Mouse (Mus musculus): ENCODE measurements at regions not wholly inside any gene's neighbourhood (a gene's known extent, or its start where the extent isn't known, plus 50 kb on each side); places are given as distances from the start of the nearest gene placed in this dataset.

DNA sequence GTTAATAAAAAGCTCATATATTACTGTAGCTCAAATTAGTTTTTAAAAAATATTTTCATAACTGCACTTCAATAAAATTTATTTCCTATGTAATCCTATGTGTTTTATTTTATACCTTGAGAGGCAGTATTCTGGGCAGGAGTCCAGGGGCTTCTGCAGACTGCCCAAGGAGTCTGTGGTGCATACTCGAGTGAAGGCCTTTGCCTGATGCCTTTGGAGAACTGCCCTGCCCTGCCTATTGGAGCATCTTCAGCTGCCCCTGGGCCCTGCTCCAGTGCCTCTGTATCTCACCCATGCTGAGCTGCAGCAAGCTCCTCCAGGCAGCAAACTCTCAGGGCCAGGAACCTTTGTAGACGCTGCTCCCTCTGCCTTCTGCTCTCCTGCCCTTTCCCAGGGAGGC is 223.7 kb upstream of the Gm4791 start:
- no peak for TF ChIP-seq CTCF (IDR thresholded peaks at IDR 0.05; ENCODE audit: extremely low read depth, insufficient read length, insufficient replicate concordance, low read depth, low read length)
- no peak for TF ChIP-seq POLR2A (IDR thresholded peaks at IDR 0.05; ENCODE audit: low read depth, low read length)

Measured in small intestine, adult 2 months (tissue).